Mouse (Mus musculus) heart, adult 11 months (tissue): Measurements from ENCODE around the gene Ebf4.
A peak's percentile ranks its signal among the peaks of the same experiment; 100 is the strongest.

Experiments used
- DNase-seq: peaks from one replicate; pipeline ENCODE4 v3.0.0; 2022

Gene Ebf4

DNA sequence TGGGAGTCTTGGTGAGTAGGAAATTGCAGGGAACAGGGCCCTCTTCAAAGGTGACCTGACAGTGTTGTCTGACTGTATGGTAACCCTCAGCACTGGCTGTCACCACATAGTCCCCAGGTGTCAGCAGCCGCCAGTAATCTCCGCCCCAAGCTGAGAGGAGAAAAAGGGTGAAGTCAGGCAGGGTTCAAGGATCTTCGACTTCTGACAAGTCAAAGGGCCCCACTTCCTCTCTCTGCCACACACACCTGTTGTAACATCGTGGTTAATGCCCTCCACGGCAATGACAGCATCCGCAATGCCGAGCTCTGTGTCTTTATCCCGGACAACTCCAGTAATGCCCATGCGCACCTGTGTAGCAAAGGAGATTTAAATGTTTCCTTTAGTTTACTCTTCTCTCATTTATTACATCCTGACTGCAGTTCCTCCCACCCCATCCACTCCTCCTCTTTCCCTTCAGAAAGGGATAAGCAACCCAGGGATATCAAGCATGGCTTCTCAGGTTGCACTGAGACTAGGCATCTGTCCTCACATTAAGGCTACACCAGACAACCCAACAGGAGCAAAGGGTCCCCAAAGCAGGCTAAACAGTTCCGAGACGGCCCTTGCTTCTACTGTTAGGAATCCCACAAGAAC is 96.1 kb downstream of the Ebf4 start:
- DNase-seq, result peak; percentile 64

DNA sequence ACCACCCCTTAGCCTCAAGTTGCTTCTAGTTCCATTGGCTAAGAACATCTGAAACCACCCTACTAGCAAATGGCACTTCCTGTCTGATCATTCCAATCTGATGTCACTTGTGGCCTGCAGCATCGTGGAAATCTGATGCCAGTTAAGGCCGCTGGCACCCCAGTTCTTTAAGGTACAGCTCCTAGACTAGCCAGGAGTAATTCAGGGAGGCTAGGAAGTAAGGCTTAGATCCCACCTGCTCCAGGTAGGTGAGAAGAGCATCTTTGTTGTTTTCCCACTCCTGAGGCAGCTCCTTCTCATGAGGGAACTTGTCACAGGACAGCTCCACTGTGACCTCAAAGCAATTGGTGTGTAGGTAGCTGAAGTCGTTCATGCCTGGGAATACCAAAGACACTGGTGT is 97.9 kb downstream of the Ebf4 start:
- DNase-seq, result peak; percentile 72

DNA sequence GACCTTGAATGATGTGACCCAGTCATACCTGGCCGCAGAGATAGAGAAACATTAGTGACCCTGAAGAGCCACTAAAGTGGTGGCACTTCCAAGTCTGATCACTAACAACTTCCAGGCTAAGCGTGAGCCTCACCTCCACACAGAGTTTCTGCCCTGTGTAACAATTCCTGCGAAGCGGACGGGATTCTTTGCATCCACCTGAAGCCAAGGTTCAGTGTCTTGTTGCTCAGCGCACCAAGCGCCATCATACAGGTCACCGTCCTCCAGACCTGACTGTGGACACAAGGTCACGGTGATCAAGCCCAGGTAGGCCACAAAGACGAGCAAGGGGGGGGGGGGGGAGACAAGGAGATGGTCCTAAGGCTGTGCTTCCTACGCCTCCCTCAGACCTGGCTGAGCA is 100.7 kb downstream of the Ebf4 start:
- DNase-seq, result peak; percentile 78

DNA sequence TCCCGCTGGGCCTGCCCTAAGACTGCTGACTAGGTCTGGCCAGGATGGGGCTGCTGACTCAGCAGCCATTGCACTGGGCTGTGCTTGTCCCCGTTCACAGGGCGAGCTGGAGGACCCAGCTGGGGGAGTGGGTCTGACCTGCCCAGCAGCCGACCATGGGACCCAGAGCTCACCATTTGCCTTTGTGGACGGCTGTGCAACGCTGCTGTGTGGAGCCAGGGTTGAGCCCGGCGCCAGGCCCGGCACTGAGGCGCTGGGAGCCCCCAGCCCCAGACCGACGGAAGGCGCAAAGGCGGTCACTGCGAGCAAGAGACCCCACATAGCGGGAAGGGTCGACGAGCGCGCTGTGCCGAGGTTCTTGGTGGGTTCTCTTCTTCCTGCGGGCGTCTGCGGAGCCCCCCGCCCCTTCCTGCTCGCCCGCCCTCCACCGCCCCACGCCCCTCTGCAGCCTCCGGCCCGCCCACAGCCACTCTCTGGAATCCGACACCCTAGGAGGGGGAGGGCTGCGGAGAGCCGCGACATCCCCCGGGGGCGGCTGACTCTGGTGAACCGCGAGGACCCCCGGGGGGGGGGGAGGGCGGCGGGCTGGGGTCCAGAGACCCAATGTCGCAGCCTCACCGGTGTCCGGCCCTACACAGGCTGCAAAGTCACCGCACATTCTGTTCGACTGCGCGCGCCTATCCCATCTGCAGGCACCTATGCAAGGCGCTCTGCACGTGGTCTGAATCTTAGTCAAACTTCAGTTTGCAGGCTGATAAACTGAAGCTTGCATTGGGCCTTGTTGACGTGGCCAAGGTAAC is 102.4 kb downstream of the Ebf4 start, which contains the start of gene Cpxm1:
TSS of gene Cpxm1 (minus strand) at position 389 of the 800 bp plus-strand sequence.
- peak; percentile 93 for DNase-seq

DNA sequence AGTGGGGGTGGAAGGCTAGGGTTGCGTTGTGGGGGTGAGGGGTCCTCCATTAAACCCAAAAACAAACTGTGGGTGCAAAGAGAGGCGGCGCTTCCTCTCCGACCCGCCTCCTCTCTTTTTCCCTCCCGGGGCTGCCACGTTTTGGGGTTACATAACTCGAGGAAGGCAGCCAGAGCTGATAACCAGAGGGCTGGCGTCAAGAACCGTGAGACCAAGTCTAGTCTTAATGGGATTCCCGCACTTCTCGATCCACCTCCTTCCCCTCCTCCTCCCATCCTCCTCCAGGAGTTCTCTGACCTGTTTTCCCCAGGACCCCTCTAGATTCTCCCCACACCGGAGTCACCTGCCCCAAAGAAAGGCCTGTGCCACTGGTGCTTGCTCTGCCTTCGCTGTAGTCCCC is 103.1 kb downstream of the Ebf4 start:
- DNase-seq, result peak; percentile 97

DNA sequence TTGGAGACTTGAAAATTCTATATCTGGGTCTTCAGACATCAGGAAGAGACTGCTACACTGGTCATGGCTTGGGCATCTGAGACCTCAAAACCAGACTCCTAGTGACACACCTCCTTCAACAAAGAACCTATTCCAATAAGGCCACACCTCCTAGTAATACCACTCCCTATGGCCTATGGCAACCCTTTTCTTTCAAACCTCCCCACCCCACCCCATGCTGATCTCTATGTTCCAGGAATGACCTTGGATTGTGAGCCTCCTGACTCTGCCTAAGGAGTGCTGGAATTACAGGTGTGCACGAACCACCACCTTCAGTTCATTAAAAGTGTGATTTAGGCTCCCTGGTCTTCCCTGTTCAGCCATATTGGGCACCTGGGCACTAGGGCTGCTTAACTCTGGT is 105.1 kb downstream of the Ebf4 start:
- DNase-seq, result peak; percentile 54

DNA sequence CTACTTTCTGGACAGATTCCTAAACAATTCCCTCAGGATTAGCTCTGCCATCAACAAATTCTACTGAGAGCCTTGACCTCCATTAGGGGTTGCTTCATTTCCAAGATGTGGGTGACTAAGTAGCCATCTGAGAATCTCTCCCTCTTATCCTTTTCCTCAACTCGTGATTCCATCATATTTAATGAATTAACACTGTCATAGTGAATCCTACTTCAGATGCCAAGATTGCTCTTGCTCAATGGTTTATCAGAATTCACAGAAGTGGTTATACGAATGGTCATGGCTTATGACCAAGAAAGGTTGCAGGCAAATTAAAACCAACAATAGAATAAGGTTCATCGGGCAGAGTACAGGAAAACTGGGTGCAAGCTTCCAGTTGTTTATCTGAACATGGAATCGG is 106.9 kb downstream of the Ebf4 start:
- no peak for DNase-seq

DNA sequence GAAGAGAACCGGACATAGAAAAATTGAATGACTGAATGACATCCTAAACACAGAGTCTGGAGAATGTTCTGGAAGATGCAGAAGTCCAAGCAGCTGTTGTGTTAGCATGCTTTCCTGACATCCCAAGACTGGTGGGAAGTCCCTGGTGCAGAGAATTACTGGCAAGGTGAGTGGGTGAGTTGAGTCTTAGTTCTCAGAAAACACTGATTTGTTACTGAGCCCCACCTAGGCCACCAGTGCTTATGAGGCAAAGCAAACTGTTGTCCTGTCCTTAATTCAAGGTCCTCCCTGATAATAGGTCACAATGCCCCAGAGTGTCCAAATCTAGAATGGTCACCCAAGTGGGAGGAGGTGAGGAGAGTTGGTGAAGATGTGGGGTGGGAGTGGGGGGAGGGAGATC is 110.0 kb downstream of the Ebf4 start, which contains the start of the genes Gm28372 and 1700020A23Rik:
TSS of gene Gm28372 (plus strand) at position 301 of the 400 bp plus-strand sequence.
TSS of gene 1700020A23Rik (plus strand) at position 321 of the 400 bp plus-strand sequence.
- no peak for DNase-seq

DNA sequence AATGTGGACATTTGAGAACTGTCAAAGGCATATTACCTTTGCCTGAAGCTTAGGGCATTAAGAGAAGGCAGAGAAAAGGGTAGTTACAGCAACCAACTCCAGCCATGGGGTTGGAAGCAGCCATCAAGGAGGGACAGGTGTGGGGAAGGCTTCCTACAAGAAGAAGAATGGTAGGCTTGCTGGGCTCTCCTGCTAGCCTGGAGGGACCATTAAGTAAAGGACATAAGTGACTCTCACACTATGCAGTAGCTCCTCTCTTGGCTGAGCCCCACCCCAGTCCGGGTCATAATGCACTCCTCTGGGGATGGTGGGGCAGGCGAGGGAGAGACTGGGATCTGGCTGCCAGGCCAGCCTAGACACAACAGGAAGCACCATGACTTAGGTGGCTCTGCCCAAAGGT is 111.2 kb downstream of the Ebf4 start, which contains the start of gene Tmem239:
TSS of gene Tmem239 (plus strand) at position 301 of the 400 bp plus-strand sequence.
- no peak for DNase-seq

DNA sequence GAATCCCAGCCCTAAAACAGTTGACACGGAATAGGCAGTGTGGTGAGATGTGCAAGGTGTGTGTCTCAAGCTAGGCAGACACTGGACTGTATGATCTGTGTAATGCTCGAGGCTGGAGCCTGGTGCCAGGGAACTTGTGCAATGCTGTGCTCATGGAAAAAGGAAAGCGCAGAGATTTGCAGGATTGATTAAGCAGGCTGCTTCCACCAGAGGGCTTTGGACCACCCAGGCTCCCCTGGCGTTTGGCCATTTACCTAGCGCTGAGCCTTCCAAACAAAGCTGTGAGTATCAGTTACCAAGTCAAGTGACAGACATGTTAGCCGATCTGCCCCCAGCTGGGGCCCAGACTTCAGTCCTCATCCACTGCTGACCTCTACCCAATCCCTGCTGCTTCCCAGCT is 113.2 kb downstream of the Ebf4 start:
- no peak for DNase-seq

DNA sequence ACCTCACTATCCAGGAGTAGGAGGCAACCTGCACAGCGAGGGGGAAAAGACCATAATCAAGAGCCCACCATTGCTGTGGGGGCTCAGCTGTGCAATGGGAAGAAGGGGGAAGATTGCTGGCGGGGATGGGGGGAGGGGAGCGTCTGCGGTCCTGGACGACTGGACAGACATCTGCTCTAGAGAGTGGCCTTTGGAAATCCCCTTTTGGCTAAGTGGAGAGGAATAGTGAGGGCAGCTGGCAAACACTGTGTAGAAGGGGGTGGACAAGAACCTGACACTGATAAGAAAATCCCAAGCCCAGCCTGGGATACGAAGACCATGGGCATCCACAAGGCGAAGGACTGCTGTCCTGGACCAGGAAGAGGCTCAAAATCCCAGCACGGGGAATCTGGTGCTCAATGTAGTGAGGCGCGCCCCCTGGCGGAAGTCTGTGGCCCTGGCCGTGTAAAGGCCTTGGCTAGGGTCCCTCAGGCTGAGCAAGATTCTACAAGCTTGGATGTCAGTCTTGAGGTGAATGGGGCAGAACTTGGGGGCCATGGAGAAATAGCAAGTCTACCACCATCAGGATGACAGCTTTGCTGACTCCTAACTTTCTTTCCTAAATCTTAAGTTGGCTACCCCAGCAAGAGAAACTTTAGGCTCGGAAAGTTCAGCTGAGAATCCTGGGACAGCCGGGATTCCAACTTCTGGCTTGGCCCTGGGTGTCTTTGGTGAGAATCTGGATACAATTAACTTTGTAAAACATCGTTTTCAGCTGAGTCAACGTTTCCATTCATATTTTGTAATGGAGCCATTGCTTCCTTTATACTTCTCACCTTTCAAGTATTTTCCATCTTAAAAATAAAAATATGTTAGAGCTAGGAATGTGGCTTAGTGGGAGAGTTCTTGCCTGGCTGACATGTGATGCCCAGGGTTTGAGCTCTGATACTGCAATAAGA is 116.9 kb downstream of the Ebf4 start:
- peak; percentile 97 for DNase-seq

DNA sequence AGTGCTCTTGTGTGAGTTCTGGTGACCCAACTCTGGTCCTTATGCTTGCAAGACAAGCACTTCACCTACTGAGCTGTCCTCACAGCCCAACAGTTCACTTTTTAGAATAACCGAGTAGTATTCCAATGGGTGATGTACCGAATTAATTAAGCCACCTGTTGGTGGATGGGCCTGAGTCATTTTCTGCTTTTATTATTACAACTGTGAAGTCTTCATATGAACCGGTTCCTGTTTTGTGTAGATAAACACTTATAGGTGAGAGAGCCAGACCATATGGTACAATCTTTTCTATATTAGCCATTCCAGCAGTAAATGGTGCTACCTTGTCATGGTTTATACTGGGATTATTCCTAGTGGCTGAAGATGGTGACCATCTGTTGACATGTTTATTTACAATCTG is 117.8 kb downstream of the Ebf4 start:
- no peak for DNase-seq

DNA sequence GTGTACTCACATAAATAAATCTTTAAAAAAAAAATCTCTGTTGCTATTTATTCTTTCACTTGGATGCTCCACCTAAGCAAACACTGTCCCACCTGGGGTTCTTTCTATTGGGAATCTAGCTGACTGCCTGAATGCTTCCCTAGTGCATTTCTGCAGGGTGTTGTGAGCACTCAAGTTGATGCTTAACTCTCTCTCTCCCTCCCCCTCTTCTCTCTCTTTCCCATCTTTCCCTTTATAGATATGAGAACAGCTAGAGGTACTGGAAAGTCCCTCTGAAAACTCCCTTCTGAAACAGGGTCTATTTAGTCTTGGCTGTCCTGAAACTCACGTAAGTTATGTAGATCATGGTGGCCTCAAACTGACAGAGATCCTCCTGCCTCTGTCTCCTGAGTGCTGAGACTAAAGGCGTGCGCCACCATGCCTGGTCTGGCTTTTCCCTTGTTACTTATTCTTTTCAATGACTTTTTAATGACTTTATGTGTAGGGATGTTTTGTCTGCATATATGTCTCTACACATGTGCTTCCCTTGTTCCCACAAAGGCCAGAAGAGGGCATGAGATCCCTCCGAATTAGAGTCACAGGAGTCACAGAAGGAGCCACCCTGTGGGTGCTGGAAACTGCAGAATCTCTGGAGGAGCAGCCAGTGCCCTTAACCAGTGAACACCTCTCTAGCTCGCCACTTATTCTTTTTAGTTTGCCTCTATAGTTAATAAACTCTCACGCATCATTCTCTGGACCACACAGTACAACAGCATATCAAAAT is 119.3 kb downstream of the Ebf4 start:
- DNase-seq, result no peak
